Mouse (Mus musculus) liver, embryonic 16.5 days (tissue): ENCODE results near the gene Fxyd6. TPM values are rescaled to one million over a fixed set of nuclear protein-coding genes. Genes with fewer than 3 reads are reported as not detected.

ENCODE experiments used
- ATAC-seq: fragments of 200-750 bp; cut with Nextera tagmentation; 2 replicates; pipeline ENCODE4 v1.8.0; 2017; ENCODE audit warnings: low read depth, mild to moderate bottlenecking, moderate number of reproducible peaks, moderate library complexity
- H3K27ac ChIP-seq: fragments of 300-500 bp; sonication (generic); 2 replicates; pipeline ENCODE4 v1.5.1; 2014; ENCODE audit warnings: mild to moderate bottlenecking, low read length
- H3K27me3 ChIP-seq: fragments of 300-500 bp; sonication (generic); 2 replicates; pipeline ENCODE4 v1.6.1; 2014; ENCODE audit warnings: low read depth, low read length, mixed read lengths; ENCODE audit not compliant: control insufficient read depth, insufficient read depth
- H3K36me3 ChIP-seq: fragments of 300-500 bp; sonication (generic); 2 replicates; pipeline ENCODE4 v1.6.1; 2014; ENCODE audit warnings: mild to moderate bottlenecking; ENCODE audit not compliant: control insufficient read depth, insufficient read depth
- H3K4me1 ChIP-seq: fragments of 300-500 bp; sonication (generic); 2 replicates; pipeline ENCODE4 v1.6.1; 2014; ENCODE audit warnings: low read depth, low read length, mixed read lengths; ENCODE audit not compliant: control insufficient read depth
- H3K4me2 ChIP-seq: fragments of 300-500 bp; sonication (generic); 2 replicates; pipeline ENCODE4 v1.6.1; 2014; ENCODE audit warnings: low read depth, low read length, mixed read lengths
- H3K4me3 ChIP-seq: fragments of 300-500 bp; sonication (generic); 2 replicates; pipeline ENCODE4 v1.5.1; 2014; ENCODE audit warnings: low read depth, mild to moderate bottlenecking, low read length
- H3K9ac ChIP-seq: fragments of 300-500 bp; sonication (generic); 2 replicates; pipeline ENCODE4 v1.6.1; 2014; ENCODE audit warnings: low read depth, low read length
- H3K9me3 ChIP-seq: fragments of 300-500 bp; sonication (generic); replicated peaks from 2 replicates; pipeline ENCODE4 v1.6.1; 2016; ENCODE audit warnings: low read length; ENCODE audit not compliant: control insufficient read depth
- WGBS: fragments of 180-500 bp; shearing (Covaris S2); extraction: QIAGEN DNeasy Blood & Tissue Kit; methylation state at CpG from one replicate; pipeline ENCODE4 v1.1.7; 2014; ENCODE audit not compliant: insufficient replicate concordance; 5-methylcytosine and 5-hydroxymethylcytosine counted together
- polyA plus RNA-seq: library from polyadenylated mRNA; unstranded; fragments of >200 nt; fragmentation: Nextera tagmentation; extraction: Ambion mirVana; gene quantifications from 2 replicates; pipeline ENCODE4 v1.2.1, GENCODE M21; 2015

Gene Fxyd6
- 1.3 and 2.2 TPM in 2 replicates for polyA plus RNA-seq

DNA sequence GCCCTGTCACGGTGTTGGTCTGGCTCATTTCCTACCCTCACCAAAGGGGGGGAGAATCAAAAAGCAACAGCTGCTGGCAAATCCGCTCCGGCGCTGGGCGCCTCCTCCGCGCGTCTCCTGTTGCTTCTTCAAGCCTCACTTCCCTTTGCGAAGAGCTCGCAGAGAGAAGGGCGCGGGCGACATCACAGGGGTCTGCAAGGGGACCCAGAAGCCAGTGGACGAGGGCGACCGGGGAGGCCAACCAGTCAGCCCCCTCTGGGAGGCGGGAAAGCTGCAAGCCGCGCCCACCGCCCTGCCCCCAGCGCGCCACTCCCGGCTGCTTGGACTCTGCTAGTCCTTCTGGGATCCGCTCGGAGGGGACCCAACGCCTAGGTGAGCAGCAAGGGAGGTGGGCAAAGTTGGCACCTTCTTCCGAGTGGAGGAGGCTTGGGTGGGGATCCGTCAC lies at the start of gene Fxyd6:
TSS of gene Fxyd6 (plus strand) at position 69 of the 445 bp plus-strand sequence.
- Histone ChIP-seq H3K36me3 (no peaks in the 10 kb centered on the region), H3K9ac (no peak within 1 kb of the TSS), H3K27ac (no peak within 1 kb of the TSS), H3K9me3 (no peaks in the 10 kb centered on the region), H3K27me3 (peaks cover 17% of the 10 kb centered on the region), H3K4me3 (peak within 1 kb of the TSS; percentile 14), H3K4me1 (no peaks in the 10 kb centered on the region), H3K4me2 (peak within 1 kb of the TSS; percentile 35)
- WGBS = 1% methylated on average over 28 of the region's 28 CpGs
- no peak for ATAC-seq

DNA sequence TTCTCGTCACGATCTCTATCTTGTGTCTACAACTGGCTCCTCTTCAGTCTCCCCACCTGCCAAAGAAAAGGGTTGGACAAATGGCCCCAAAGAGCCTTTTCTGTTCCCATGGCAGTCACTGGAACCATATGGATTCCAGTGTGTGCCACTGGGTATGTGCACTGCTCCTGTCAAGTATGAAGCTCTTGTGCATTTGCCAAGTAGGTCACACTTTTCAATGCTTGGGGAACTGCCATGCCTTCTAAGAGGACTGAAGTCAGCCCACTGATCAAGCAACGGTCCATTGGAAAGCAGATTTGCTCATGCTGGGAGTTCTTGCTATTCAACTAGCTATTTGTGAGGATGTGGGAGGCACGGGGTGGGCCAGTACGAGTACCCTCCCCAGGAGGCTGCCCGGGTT lies 48.5 kb upstream of the Fxyd6 start:
- Histone ChIP-seq H3K27ac (no peak overlapping the region), H3K4me2 (no peak overlapping the region), H3K36me3 (no peaks in the 10 kb centered on the region), H3K4me3 (no peak overlapping the region), H3K9ac (no peak overlapping the region), H3K9me3 (no peaks in the 10 kb centered on the region), H3K4me1 (no peaks in the 10 kb centered on the region), H3K27me3 (peaks cover 3% of the 10 kb centered on the region; the same call in 1 of the 2 replicates)
- ATAC-seq = no peak
- 57% methylated on average over 6 of the region's 6 CpGs for WGBS

DNA sequence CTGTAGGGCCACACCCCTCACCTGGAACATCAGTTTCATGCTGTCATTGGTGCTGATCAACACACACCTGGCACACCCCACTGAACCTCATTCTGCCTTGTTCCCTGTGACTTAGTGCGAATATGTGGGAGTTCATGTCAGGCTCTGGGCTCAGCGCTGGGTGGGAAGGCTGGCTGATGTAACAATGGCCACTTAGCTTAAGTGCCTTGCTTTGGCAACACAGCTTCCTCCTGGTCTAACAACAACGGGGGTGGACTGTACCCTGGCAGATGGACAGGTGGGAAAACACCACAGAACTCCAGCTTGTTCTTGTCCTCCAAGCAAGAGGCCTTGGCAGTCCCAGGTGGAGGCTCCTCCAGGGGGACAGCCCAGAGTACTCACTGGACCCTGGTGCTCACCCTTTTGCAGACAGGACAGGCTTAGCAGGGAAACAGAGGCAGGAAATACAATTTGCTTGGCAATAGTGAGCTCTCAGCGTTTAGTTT lies 48.0 kb upstream of the Fxyd6 start:
- ATAC-seq = no peak
- Histone ChIP-seq H3K9ac (no peak overlapping the region), H3K9me3 (no peaks in the 10 kb centered on the region), H3K36me3 (no peaks in the 10 kb centered on the region), H3K27ac (no peak overlapping the region), H3K27me3 (peaks cover 3% of the 10 kb centered on the region; the same call in 1 of the 2 replicates), H3K4me3 (no peak overlapping the region), H3K4me1 (no peaks in the 10 kb centered on the region), H3K4me2 (no peak overlapping the region)
- 65% methylated on average over 4 of the region's 4 CpGs for WGBS

DNA sequence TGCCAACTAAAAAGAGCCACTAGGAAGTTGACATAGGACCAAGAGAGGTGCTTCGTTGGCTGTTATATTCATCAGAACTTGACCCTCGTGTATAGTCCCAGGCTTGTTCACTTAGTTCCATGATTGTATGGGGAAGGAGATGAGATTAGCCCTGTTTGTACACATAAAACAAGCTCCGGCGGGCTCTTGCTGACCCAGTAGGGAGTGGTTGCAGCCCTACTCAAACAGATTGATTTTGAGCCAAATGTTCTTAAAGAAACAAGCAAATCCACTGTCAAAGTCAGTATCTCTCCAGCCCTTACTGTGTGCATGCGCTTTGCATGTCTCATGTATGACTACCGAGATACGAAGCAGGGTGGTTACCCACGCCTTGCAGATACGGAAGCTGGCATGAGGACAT lies 43.6 kb upstream of the Fxyd6 start:
- H3K9ac ChIP-seq = no peak overlapping the region
- no peak overlapping the region for H3K4me3 ChIP-seq
- no peak for ATAC-seq
- H3K27me3 ChIP-seq = no peaks in the 10 kb centered on the region
- H3K9me3 ChIP-seq = no peaks in the 10 kb centered on the region
- no peak overlapping the region for H3K27ac ChIP-seq
- H3K4me1 ChIP-seq = no peaks in the 10 kb centered on the region
- no peaks in the 10 kb centered on the region for H3K36me3 ChIP-seq
- WGBS = 73% methylated on average over 9 of the region's 9 CpGs
- H3K4me2 ChIP-seq = no peak overlapping the region

DNA sequence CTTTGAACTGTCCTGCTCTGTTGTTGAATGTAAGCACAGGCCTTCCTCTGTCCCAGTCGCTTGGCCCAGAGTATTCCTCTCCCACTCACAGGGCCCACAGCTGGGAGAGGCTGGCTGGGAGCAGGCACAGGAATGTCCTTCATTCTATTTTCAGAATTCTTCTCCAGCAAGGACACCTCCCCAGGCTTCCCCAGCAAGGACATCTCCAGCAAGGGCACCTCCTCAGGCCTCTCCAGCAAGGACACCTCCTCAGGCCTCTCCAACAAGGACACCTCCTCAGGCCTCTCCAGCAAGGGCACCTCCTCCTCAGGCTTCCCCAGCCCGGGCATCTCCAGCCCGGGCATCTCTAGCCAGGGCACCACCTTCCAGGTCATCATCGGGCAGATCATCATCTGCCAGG lies 41.7 kb upstream of the Fxyd6 start:
- Histone ChIP-seq H3K4me2 (no peak overlapping the region), H3K36me3 (no peaks in the 10 kb centered on the region), H3K4me1 (no peaks in the 10 kb centered on the region), H3K27ac (no peak overlapping the region), H3K9ac (no peak overlapping the region), H3K4me3 (no peak overlapping the region), H3K27me3 (no peaks in the 10 kb centered on the region), H3K9me3 (no peaks in the 10 kb centered on the region)
- 71% methylated on average over 4 of the region's 4 CpGs for WGBS
- ATAC-seq = no peak

DNA sequence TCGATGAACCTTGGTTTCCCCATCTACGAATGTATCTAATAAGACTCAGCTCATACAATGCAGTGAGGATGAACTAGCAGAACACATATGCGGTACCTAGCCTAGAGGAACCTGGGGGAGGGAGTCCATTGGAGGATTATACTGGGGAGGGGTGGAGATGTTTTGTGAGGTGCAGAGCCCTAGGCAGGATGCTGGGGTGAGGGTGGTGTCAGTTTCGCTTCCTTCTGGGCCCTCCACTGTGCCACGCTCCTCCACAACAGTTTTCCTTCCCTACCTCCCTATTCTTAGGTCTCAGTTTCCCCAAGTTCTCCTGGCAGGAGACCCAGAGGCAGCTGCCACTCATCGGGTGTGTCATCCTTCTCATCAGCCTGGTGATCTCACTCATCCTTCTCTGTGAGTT lies 40.4 kb upstream of the Fxyd6 start:
- no peaks in the 10 kb centered on the region for H3K4me1 ChIP-seq
- no peak for ATAC-seq
- WGBS = 66% methylated on average over 6 of the region's 6 CpGs

DNA sequence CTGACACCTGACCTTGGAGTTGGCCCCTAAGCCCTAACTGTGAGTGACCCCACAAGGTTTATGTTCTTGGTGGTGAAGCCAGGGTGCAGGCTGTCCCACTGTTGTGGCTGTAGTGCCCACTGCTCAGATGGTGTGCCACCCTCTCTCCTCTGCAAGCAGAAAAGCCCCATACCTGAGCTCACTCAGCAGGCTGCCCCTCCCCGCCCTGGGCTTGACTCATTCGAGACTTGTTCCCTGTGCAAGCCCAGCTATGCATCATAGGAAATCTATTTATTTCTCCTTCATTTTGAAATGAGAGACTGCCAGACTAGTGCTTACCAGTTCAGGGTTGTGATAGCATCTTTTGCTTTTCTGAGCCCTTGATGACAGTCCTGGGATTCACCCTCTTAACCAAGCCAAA lies 32.6 kb upstream of the Fxyd6 start:
- H3K36me3 ChIP-seq = no peaks in the 10 kb centered on the region
- no peaks in the 10 kb centered on the region for H3K4me1 ChIP-seq
- WGBS = 47% methylated on average over 2 of the region's 2 CpGs
- no peak overlapping the region for H3K4me2 ChIP-seq
- H3K9me3 ChIP-seq = no peaks in the 10 kb centered on the region
- no peak overlapping the region for H3K9ac ChIP-seq
- no peak overlapping the region for H3K27ac ChIP-seq
- H3K4me3 ChIP-seq = no peak overlapping the region
- no peaks in the 10 kb centered on the region for H3K27me3 ChIP-seq
- ATAC-seq = no peak

More for the DNA sequence above, 40.4 kb upstream of the Fxyd6 start:
- no peak overlapping the region for H3K4me3 ChIP-seq
- H3K9me3 ChIP-seq = no peaks in the 10 kb centered on the region
- H3K4me2 ChIP-seq = no peak overlapping the region
- H3K9ac ChIP-seq = no peak overlapping the region
- no peaks in the 10 kb centered on the region for H3K27me3 ChIP-seq
- no peaks in the 10 kb centered on the region for H3K36me3 ChIP-seq
- H3K27ac ChIP-seq = no peak overlapping the region

DNA sequence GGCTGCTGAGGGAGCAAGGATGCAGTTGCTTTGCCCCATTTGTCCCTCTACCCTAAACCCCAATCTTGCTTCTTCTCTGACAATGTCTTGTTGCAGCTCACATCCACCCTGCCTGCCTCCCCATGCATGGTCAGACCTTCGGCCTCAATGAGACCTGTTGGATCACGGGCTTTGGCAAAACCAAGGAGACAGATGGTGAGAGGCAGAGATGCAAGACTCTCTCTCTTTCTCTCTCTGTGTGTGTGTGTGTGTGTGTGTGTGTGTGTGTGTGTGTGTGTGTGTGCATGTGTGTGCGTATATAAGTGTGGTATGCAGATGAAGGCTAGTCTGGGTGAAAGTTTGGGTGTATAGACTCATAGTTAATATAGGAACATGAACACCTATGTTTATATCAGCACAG lies 26.9 kb upstream of the Fxyd6 start:
- ATAC-seq = no peak
- Histone ChIP-seq H3K9ac (no peak overlapping the region), H3K9me3 (no peaks in the 10 kb centered on the region), H3K27me3 (no peaks in the 10 kb centered on the region), H3K4me3 (no peak overlapping the region), H3K27ac (no peak overlapping the region), H3K4me2 (no peak overlapping the region), H3K36me3 (no peaks in the 10 kb centered on the region), H3K4me1 (no peaks in the 10 kb centered on the region)
- 65% methylated on average over 3 of the region's 3 CpGs for WGBS

DNA sequence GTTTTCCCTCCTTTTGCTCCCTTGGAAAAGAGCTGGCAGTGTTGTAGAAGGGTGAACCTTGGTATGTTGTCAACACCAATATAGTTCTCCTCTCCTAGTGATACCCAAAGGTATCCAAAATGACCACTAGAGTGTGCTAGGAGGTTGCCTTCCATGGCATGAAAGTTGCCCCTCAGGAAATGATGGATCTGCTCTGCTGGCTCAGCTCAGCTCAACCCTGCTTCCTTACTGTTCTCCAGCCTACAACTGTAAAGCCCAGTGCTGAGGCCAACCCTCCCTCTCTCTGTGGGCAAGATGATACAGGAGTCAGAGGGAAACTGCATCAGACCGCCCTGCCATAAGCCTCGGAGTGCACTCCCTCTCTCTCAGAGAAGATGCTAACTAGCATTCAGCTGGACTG lies 24.5 kb upstream of the Fxyd6 start:
- H3K4me1 ChIP-seq = no peaks in the 10 kb centered on the region
- no peak overlapping the region for H3K4me3 ChIP-seq
- 53% methylated on average over 2 of the region's 2 CpGs for WGBS
- ATAC-seq = no peak
- no peaks in the 10 kb centered on the region for H3K27me3 ChIP-seq
- no peak overlapping the region for H3K27ac ChIP-seq
- H3K9me3 ChIP-seq = no peaks in the 10 kb centered on the region
- no peaks in the 10 kb centered on the region for H3K36me3 ChIP-seq
- H3K9ac ChIP-seq = no peak overlapping the region
- H3K4me2 ChIP-seq = no peak overlapping the region
